Mouse (Mus musculus): ENCODE results near the gene Best3.

The Best3 gene

DNA sequence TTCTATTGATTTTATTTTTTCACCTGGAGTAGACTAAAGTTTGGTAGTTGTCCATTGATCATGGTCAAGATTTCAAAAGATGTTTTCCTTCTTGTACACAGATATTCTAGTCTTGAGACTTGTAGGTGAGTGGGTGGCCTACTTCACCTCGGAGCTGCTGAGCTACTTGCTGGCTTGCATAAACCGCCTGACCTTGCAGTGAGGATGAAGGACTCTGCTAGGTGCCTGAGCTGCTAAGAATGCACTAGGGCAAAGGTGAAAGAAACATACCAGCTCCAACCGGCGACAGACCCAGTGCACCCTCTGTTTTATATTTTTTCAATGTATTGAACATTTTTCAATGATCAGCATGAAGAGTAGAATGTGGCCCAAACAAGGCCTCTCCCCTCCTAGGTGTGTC is 5.8 kb upstream of the Best3 start:
- peak; percentile 78 for DNase-seq

DNA sequence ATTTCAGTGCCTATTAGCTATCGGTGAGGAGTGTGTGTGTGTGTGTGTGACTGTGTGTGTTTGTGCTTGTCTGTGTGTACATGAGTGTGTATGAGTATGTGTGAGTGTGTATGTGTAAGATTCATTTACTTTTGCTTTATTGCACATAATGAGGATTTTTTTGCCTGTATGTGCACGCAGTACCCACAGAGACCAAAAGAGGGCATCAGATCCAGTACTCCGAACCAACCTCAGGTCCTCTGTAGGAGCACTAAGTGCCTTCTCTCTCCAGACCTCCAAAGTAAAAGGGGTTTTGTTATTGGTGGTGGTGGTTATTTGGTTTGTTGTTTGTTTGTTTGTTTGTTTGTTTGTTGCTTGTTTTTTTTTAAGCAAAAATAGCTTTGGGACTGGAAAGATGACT is 5.2 kb upstream of the Best3 start:
- DNase-seq, result no peak

- DNase-seq, result no peak
These were observed 3.6 kb upstream of the Best3 start for GRCm38 (mm10) chr10:116982526-116982925.

DNA sequence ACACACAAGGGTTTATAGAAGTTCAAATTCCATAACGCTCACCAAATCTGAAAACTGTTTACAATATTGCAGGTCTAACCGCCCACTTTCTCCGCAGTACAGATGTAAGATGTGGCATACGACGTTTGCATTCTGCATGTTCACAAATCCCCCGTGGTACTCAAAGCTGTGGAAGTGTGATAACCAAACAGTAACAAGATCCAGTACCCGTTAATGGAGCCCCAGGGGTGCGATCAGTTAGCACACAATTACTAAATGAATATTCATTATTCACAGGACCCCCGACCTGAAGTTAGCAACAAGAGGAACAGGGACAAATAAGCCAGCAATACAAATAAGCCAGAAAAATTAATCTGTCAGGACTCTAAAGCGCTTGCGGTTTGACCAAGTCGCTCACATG is 1.3 kb upstream of the Best3 start:
- DNase-seq, result no peak

DNA sequence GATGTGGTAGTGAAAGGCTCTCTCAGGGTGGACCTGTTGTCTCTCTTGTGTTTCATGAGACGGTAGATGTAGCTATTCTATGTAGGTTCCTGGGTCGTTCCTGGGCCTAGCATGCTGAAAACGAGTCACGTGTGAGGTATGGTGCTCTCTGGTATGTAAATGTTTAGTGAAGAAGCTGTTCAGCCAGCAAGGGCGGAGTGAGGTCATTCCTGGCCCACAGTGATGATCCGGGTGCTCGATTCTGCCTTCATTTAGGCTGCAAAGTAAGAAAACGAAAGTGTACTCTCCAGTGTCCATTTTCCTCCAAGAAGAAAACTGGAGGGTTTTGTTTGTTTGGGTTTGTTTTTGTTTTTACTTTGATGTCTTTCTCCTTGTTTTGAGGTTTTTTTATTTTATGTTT is 7.9 kb downstream of the Best3 start:
- no peak for DNase-seq

DNA sequence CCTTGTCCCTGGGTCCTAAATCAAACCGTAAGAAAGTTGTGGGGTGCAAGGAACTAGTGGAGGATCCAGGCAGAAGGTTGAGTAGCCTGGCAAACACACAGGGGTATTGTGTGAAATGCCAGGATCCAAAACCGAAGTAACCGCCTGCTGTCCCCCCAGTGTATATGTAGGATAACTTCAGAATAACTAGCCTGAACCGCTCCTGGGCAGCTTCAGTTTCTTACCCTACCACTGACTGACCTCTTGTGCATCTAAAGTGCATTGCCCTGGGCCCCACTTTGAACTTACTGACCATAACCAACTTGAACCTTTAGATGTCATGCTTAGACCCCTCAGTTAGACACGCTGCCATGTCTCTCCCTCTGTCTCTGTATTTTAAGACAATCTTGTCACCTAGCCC is 9.0 kb downstream of the Best3 start:
- no peak for DNase-seq

- no peak for DNase-seq
These were observed 9.6 kb downstream of the Best3 start for GRCm38 (mm10) chr10:116995584-116996235.

- DNase-seq, result peak; percentile 68
These were observed 10.1 kb downstream of the Best3 start for GRCm38 (mm10) chr10:116996236-116996600.

GRCm38 (mm10) chr10:116998716-116999455 is 12.8 kb downstream of the Best3 start:
- DNase-seq, result no peak

DNA sequence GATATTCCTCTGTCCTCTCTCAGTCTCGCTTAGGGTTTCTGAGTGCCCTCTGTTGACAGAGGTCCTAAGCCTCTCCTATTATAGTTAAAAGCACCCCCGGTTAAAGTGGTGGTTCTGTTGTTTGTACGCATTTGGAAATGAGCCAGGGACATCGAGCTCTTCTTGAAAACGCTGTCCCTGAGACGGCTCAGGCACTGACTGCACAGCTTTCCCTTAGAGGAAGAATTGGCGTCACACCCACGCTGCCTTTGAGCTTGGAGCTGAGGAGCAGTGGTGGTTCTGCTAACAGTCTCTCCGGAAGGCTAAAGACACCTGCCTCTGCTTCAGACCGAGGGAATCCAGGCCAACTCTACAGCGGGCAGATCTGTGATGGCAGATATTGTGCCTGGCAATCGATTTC is 14.9 kb downstream of the Best3 start:
- no peak for DNase-seq

DNA sequence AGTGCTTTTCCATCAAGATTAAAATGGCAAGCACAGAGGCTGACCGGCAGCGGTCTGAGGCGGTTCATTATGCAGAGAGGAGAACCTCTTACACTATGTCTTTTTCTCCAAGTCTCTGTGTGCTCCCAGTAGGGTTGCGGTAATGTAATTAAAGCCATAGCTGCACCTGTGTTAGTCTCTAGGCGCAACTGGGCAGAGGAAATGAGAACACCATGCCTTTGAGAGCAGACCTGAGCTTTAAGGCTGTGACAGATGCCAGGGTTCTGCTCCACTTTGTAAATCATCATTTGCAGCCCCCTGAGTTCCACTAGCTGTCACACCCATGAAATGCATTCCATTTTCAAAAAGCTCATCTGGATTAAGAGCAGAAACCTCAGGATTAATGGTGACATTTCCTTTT is 18.6 kb downstream of the Best3 start:
- DNase-seq, result no peak

- DNase-seq, result no peak
These were observed 19.8 kb downstream of the Best3 start for GRCm38 (mm10) chr10:117005707-117006464.

GRCm38 (mm10) chr10:117009691-117010090 is 23.6 kb downstream of the Best3 start:
- DNase-seq, result peak; percentile 59

- DNase-seq, result no peak
These were observed 24.9 kb downstream of the Best3 start for GRCm38 (mm10) chr10:117011047-117011446.

DNA sequence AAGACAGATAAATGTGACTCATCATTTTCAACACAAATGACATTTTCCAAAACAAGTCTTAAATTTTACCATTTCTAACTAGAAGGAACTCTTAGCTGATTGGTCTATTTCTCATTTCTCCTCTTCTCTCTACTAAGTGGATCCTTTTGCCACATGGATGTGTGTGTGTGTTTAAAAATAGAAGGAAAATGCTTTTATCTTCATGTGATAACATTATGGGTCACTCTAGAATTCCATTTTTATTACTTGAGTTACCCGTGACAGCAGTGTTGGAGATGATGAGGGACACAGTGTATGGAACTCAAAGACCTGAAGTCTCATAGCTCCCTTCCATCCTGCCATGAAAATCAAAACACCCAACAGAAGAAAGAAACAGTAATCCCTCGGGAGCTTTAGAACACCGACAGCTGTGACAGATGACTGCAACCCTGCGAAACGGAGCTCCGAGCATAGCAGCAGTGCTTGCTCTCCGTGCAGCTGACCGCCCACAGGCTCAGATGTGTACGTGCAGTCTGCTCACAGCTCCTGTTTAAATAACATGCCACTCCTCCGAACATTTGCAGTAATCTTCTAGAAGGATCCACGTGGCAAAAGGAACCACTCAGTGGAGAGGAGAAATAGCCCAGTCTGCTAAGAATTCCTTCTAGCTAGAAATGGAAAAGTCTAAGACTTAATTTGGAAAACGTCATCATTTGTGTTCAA is 27.7 kb downstream of the Best3 start:
- DNase-seq, result no peak

GRCm38 (mm10) chr10:117014565-117014964 is 28.5 kb downstream of the Best3 start:
- DNase-seq, result no peak

- DNase-seq, result no peak
These were observed 32.2 kb downstream of the Best3 start for GRCm38 (mm10) chr10:117018281-117018840.

- peak; percentile 74 for DNase-seq
These were observed 35.1 kb downstream of the Best3 start for GRCm38 (mm10) chr10:117021020-117021754.

GRCm38 (mm10) chr10:117023693-117024092 is 37.6 kb downstream of the Best3 start:
- no peak for DNase-seq

DNA sequence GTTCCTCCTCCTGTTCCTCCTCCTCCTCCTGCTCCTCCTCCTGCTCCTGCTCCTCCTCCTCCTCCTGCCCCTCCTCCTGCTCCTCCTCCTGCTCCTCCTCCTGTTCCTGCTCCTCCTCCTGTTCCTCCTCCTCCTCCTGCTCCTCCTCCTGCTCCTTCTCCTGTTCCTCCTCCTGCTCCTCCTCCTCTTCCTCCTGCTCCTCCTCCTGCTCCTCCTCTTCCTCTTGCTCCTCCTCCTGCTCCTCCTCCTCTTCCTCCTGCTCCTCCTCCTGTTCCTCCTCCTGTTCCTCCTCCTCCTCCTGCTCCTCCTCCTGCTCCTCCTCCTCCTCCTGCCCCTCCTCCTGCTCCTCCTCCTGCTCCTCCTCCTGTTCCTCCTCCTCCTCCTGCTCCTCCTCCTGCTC is 39.7 kb downstream of the Best3 start:
- DNase-seq, result peak; percentile 40

DNA sequence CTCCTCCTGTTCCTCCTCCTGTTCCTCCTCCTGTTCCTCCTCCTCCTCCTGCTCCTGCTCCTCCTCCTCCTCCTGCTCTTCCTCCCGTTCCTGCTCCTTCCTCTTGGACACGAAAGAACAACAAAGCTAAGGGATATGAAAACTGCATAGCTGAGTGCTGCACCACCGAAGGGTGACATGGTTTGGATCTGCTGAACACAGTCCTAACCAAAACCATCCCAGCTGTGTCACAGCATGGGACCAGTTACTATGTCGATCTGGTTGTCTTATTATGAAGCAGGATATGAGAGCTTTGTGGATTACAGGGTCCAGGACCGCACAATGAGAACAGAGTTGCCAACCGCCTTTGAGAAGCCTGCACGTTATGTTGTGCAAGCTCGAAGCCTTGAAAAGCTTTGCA is 40.1 kb downstream of the Best3 start:
- no peak for DNase-seq

GRCm38 (mm10) chr10:117031160-117031559 is 45.0 kb downstream of the Best3 start:
- no peak for DNase-seq
